Mouse (Mus musculus): ENCODE data around the gene Cep295nl.
"Not testable (repeated sequence)": the region's sequence is repeated elsewhere in the genome, so short reads cannot be mapped to it uniquely, and the experiment has no call there.

The Cep295nl gene

GRCm38 (mm10) chr11:118342400-118342981 is at the start of gene Cep295nl:
Gene Cep295nl (minus strand): TSS chr11:118342500.
- peak; percentile 35 for DNase-seq (ENCODE audit: low read depth, low spot score)
- no peaks in the 10 kb centered on the region for H3K27me3 ChIP-seq (ENCODE audit: control insufficient read depth, insufficient read depth, low read length, poor library complexity, severe bottlenecking)

GRCm38 (mm10) chr11:118387816-118388215 is 45.5 kb upstream of the Cep295nl start:
- not testable (repeated sequence) for H3K27me3 ChIP-seq (ENCODE audit: control insufficient read depth, insufficient read depth, low read length, poor library complexity, severe bottlenecking); H3K36me3 ChIP-seq (ENCODE audit: control insufficient read depth, insufficient read depth, low read length, poor library complexity, severe bottlenecking); DNase-seq (ENCODE audit: low read depth, low spot score)

More at GRCm38 (mm10) chr11:118342400-118342981, at the start of gene Cep295nl:
- H3K36me3 ChIP-seq (ENCODE audit: control insufficient read depth, insufficient read depth, low read length, poor library complexity, severe bottlenecking) = no peaks in the 10 kb centered on the region

- Histone ChIP-seq H3K36me3 (ENCODE audit: control insufficient read depth, insufficient read depth, low read length, poor library complexity, severe bottlenecking) (no peaks in the 10 kb centered on the region), H3K27me3 (ENCODE audit: control insufficient read depth, insufficient read depth, low read length, poor library complexity, severe bottlenecking) (no peaks in the 10 kb centered on the region)
- peak; percentile 77 for DNase-seq (ENCODE audit: low read depth, low spot score)
Measured at GRCm38 (mm10) chr11:118379251-118380009, 37.1 kb upstream of the Cep295nl start.

GRCm38 (mm10) chr11:118378656-118379055 is 36.4 kb upstream of the Cep295nl start:
- no peak for DNase-seq (ENCODE audit: low read depth, low spot score)
- Histone ChIP-seq H3K36me3 (ENCODE audit: control insufficient read depth, insufficient read depth, low read length, poor library complexity, severe bottlenecking) (no peaks in the 10 kb centered on the region), H3K27me3 (ENCODE audit: control insufficient read depth, insufficient read depth, low read length, poor library complexity, severe bottlenecking) (no peaks in the 10 kb centered on the region)

- not testable (repeated sequence) for DNase-seq (ENCODE audit: low read depth, low spot score); H3K27me3 ChIP-seq (ENCODE audit: control insufficient read depth, insufficient read depth, low read length, poor library complexity, severe bottlenecking); H3K36me3 ChIP-seq (ENCODE audit: control insufficient read depth, insufficient read depth, low read length, poor library complexity, severe bottlenecking)
Measured at GRCm38 (mm10) chr11:118376323-118376722, 34.0 kb upstream of the Cep295nl start.

GRCm38 (mm10) chr11:118375881-118376280 is 33.6 kb upstream of the Cep295nl start:
- DNase-seq (ENCODE audit: low read depth, low spot score) = no peak
- Histone ChIP-seq H3K27me3 (ENCODE audit: control insufficient read depth, insufficient read depth, low read length, poor library complexity, severe bottlenecking) (no peaks in the 10 kb centered on the region), H3K36me3 (ENCODE audit: control insufficient read depth, insufficient read depth, low read length, poor library complexity, severe bottlenecking) (no peaks in the 10 kb centered on the region)

- DNase-seq (ENCODE audit: low read depth, low spot score) = no peak
- no peaks in the 10 kb centered on the region for H3K27me3 ChIP-seq (ENCODE audit: control insufficient read depth, insufficient read depth, low read length, poor library complexity, severe bottlenecking)
- no peaks in the 10 kb centered on the region for H3K36me3 ChIP-seq (ENCODE audit: control insufficient read depth, insufficient read depth, low read length, poor library complexity, severe bottlenecking)
Measured at GRCm38 (mm10) chr11:118375461-118375860, 33.2 kb upstream of the Cep295nl start.

GRCm38 (mm10) chr11:118375006-118375405 is 32.7 kb upstream of the Cep295nl start:
- no peaks in the 10 kb centered on the region for H3K27me3 ChIP-seq (ENCODE audit: control insufficient read depth, insufficient read depth, low read length, poor library complexity, severe bottlenecking)
- no peaks in the 10 kb centered on the region for H3K36me3 ChIP-seq (ENCODE audit: control insufficient read depth, insufficient read depth, low read length, poor library complexity, severe bottlenecking)
- no peak for DNase-seq (ENCODE audit: low read depth, low spot score)

- Histone ChIP-seq H3K27me3 (ENCODE audit: control insufficient read depth, insufficient read depth, low read length, poor library complexity, severe bottlenecking) (no peaks in the 10 kb centered on the region), H3K36me3 (ENCODE audit: control insufficient read depth, insufficient read depth, low read length, poor library complexity, severe bottlenecking) (no peaks in the 10 kb centered on the region)
- DNase-seq (ENCODE audit: low read depth, low spot score) = no peak
Measured at GRCm38 (mm10) chr11:118374506-118374905, 32.2 kb upstream of the Cep295nl start.

- H3K27me3 ChIP-seq (ENCODE audit: control insufficient read depth, insufficient read depth, low read length, poor library complexity, severe bottlenecking) = no peaks in the 10 kb centered on the region
- no peak for DNase-seq (ENCODE audit: low read depth, low spot score)
- H3K36me3 ChIP-seq (ENCODE audit: control insufficient read depth, insufficient read depth, low read length, poor library complexity, severe bottlenecking) = no peaks in the 10 kb centered on the region
Measured at GRCm38 (mm10) chr11:118372641-118373040, 30.3 kb upstream of the Cep295nl start.

GRCm38 (mm10) chr11:118371876-118372275 is 29.6 kb upstream of the Cep295nl start:
- H3K27me3 ChIP-seq (ENCODE audit: control insufficient read depth, insufficient read depth, low read length, poor library complexity, severe bottlenecking) = no peaks in the 10 kb centered on the region
- DNase-seq (ENCODE audit: low read depth, low spot score) = no peak

GRCm38 (mm10) chr11:118369657-118370056 is 27.4 kb upstream of the Cep295nl start:
- no peaks in the 10 kb centered on the region for H3K36me3 ChIP-seq (ENCODE audit: control insufficient read depth, insufficient read depth, low read length, poor library complexity, severe bottlenecking)
- H3K27me3 ChIP-seq (ENCODE audit: control insufficient read depth, insufficient read depth, low read length, poor library complexity, severe bottlenecking) = no peaks in the 10 kb centered on the region
- no peak for DNase-seq (ENCODE audit: low read depth, low spot score)

More at GRCm38 (mm10) chr11:118371876-118372275, 29.6 kb upstream of the Cep295nl start:
- no peaks in the 10 kb centered on the region for H3K36me3 ChIP-seq (ENCODE audit: control insufficient read depth, insufficient read depth, low read length, poor library complexity, severe bottlenecking)

- no peak for DNase-seq (ENCODE audit: low read depth, low spot score)
- Histone ChIP-seq H3K27me3 (ENCODE audit: control insufficient read depth, insufficient read depth, low read length, poor library complexity, severe bottlenecking) (no peaks in the 10 kb centered on the region), H3K36me3 (ENCODE audit: control insufficient read depth, insufficient read depth, low read length, poor library complexity, severe bottlenecking) (no peaks in the 10 kb centered on the region)
Measured at GRCm38 (mm10) chr11:118369251-118369650, 27.0 kb upstream of the Cep295nl start.

- no peaks in the 10 kb centered on the region for H3K27me3 ChIP-seq (ENCODE audit: control insufficient read depth, insufficient read depth, low read length, poor library complexity, severe bottlenecking)
- DNase-seq (ENCODE audit: low read depth, low spot score) = peak; percentile 39
- no peaks in the 10 kb centered on the region for H3K36me3 ChIP-seq (ENCODE audit: control insufficient read depth, insufficient read depth, low read length, poor library complexity, severe bottlenecking)
Measured at GRCm38 (mm10) chr11:118368330-118368729, 26.0 kb upstream of the Cep295nl start.

- no peak for DNase-seq (ENCODE audit: low read depth, low spot score)
- Histone ChIP-seq H3K27me3 (ENCODE audit: control insufficient read depth, insufficient read depth, low read length, poor library complexity, severe bottlenecking) (no peaks in the 10 kb centered on the region), H3K36me3 (ENCODE audit: control insufficient read depth, insufficient read depth, low read length, poor library complexity, severe bottlenecking) (no peaks in the 10 kb centered on the region)
Measured at GRCm38 (mm10) chr11:118366559-118366958, 24.3 kb upstream of the Cep295nl start.
